Mouse (Mus musculus) gastrocnemius, adult 8-10 months (tissue): ENCODE results near the gene Gins2. TPM values are rescaled to one million over a fixed set of nuclear protein-coding genes. Genes with fewer than 3 reads are reported as not detected.

Experiments used
- DNase-seq, 2 experiments: peaks; one replicate each; pipeline ENCODE4 v3.0.0; 2022; ENCODE audit warnings: low spot score in 2 of 2
- total RNA-seq, 4 experiments: library from RNA; stranded (reverse); gene quantifications; 2 replicates each; pipeline ENCODE4 v1.2.4; 2022

Gene Gins2
- total RNA-seq, 4 experiments from 2014 or later: 0.09 to 0.43 (median 0.36) TPM; not detected in 1

DNA sequence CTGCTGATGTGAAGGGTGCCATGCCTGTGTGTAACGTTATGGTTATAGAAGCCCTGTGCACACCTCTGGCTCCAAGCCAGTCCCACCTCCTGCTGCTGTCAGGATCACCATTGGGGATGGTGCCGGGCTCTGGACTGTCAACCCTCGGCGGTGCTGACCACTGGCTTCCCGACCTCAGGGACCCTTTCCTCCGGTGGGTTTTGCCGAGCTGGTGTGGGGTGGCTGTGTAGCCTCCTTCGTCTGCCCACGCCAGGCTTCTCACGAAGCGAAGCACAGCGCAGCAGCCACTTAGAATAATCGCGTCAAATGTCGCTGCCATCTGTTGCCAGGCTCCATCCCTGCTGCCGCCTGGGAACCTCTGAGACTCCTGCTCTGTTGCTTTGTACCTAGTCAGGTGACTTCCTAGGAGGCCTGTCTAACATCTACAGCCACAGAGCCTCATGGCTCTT lies 40.8 kb downstream of the Gins2 start:
- DNase-seq: no peak

DNA sequence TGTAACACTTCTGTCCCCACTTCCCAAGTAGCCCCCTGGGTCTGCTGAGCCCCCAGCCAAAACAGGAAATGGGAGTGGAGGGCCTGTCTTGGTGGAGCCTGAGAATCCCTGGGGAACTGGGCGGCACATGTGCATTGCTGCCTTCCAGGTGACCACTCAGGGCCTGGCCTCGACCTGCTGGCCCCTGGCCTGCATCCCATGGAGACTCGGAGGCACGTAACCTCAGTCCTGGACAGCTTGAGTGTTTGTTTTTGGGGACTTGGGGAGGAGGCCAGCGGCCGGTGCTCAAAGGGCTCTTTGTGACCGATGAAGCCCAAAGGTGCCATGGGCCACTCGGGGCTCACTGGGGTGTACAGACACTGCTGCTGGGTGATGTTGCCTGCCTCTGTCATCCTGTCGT lies 41.5 kb downstream of the Gins2 start:
- no peak for DNase-seq

DNA sequence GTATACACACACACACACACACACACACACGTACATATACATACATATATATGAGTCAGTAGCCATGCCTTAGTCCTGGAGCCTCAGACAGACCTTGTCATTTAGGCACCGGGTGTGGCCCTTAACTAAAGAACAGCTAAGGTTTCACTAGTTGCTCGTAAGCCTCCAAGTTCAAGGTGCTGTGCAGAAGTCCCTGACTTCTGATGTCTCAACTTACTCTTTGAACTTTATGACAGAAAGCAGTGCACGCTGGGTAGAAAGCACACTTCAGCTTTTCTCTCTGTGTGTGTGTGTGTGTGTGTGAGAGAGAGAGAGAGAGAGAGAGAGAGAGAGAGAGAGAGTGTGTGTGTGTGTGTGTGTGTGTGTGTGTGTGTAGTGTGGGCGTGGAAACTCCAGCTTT lies 44.9 kb downstream of the Gins2 start:
- DNase-seq: no peak

DNA sequence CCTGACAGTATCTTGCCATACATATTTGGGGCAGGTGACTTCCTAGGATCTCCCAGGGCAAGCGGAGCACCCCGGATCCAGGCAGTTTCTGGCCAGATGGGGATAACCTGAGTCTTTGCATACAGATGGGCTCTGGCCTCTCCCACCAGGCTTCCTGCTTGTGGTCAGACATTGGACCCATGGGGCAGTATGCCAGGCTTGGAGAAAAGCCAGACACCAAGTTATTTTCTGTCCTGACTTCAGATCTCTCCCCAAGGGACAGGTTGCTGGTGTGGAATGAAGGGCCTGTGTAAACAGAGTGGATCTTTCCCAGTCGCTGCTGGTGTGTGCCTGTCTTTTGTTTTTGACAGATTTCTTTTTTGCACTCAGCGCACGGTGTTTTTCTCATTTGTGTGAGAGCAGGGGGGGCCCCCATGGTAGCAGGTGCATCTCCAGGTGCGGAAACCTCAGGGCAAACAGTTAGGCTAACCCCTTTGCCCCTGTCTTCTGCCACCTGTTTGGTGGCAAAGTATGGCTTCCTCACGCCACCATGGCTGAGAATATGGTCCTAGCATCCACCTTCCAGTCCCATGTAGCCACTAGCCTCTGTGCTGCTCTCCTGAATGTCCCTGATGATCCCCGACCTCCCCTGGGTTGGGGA lies 45.6 kb downstream of the Gins2 start:
- peak; percentile 76 to 86 for DNase-seq

DNA sequence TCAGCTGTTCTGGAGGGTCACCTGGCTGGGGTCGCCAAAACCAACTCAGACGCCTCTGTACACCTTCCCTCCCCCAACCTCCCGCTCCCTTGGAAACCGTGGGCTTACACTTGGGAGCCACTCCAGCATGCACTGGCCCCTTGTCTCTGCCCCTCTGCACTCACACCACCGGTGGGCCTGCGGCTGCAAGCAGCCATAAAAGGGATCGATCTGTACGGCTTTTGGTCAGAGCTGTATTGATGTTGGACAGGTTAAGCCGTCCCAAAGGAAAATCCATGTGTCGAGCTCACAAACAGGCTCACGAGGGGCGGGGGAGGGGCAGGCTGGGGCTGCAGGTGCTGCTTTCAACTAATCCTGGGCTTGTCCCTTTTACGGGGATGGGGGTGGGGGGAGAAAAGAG lies 46.1 kb downstream of the Gins2 start:
- DNase-seq: no peak

DNA sequence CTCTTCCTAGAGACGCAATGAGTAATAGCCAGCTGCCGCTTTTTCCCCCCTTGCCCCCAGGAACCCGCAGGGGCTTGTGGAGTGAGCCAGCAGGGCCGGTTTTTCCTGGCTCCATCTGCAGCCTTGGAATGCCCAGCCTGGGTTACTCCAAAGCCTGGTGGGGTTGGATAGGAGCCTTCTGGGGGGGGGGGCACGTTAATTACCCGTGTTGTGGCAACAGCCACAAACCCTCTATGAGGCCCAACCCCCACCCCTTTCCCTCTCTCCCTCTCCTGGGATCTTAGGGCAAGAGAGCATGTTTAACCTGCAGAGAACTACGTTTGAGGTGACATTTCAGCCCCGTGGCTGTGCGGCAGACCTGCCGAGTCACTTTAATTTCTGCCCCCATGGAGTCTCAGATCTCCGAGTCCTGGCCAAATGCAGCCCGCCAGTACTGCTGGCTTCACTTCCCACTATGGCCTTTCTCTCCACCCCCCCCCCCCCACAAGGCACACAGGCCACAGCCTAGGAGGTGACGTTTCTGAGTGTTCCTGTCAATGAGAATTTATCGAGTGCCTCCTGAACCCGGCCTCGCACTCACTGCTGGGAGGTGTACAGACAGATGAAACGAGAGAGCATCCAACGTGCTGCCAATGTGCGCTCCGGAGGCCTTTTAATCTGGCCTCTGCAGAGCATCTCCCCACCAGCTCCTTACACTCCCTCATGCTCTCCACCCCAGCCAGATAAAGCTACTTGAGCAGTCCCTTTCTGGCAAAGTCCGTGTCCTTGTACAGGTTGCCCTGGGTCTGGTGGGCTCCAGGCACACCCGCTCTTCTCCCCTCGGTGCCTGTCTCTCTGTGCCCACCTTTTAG lies 49.1 kb downstream of the Gins2 start:
- peak; percentile 58 to 71 for DNase-seq

DNA sequence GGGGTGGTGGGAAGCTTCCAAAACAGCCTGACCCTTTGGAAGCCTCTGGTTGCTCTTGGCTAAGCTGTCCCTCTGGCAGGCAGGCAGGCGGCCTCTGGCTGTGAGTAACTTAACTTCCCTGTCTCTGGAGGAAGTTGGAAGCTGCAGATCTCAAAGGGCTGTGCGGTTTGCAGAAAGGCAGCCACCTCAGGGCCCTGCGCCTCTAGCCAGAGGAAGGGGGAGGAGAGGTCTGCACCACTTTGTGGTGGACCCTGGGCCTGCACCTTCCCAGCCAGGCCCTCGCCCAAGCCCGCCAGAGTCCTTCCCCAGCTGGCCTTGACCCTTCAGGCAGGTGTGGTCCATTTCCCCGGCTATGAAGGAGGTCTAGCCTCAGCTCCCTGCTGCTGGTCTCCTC lies 49.7 kb downstream of the Gins2 start:
- DNase-seq: peak in 1 of 2 experiments; percentile 47

DNA sequence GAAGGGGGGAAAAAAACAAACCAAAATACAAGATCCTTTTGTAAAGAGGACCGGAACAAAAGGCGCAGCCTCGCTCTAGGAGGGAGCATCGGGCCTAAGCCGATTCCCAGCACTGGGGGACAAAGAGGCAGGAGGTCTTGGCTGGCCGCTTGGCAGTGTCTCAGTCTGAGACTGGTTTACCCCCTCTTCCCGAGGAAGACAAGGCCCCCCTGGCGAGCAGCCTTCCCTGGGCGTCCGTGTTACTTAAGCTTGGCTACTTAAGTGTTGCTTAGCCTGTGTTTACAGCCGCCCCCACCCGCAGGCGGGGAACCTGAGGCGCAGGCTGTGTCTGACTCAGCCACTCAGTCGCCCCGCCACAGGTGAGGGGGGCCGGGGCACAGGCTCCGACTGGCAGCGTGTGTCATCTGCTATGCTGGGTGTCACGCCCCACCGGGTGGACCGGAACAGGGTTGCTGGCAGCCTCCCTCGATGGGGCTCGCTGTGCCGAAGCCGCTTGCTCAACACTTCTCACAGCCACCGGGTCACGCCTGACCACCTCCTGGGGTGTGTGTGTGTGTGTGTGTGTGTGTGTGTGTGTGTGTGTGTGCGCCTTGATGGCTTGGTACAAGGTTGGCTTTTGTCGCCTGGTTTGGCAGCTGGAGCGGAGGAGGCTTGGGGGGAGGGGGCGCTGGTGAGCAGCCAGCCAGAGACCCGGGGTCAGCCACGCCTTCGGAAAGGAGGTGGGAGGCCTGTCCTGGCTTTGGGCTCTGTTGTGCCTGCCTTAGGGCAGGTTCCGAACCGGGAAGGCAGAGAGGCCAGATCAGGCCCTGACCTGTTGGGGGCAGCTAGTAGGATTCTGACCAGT lies 50.5 kb downstream of the Gins2 start:
- DNase-seq: peak; percentile 86 to 90

DNA sequence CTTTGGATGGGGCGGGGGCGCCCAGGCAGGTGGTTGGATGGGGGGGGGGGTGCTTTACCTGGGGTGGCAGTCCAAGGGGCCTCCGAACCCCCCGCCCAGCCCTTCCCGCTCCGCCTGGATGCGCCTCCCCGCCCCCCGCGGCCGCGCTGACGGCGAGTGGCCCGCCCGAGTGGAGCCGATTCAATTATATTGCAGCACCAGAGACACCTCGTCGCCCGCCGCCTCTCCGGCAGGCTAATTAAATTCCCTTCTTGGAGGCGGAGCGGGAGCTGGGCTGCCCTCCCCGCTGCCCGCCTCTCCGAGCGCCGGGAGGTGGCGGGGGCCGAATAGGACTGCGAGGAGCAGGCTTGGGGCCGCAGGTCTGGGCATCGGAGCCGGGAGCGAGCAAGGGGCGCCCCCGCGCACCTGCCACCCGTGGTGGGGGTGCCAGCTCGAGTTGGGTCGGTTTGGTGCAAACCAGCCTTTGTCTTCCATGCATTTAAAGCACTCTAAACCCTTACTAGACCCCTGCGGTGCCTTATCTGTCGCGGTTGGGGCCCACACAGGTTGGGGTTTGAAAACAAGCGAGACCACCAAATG lies 51.2 kb downstream of the Gins2 start:
- peak; percentile 45 to 68 for DNase-seq

DNA sequence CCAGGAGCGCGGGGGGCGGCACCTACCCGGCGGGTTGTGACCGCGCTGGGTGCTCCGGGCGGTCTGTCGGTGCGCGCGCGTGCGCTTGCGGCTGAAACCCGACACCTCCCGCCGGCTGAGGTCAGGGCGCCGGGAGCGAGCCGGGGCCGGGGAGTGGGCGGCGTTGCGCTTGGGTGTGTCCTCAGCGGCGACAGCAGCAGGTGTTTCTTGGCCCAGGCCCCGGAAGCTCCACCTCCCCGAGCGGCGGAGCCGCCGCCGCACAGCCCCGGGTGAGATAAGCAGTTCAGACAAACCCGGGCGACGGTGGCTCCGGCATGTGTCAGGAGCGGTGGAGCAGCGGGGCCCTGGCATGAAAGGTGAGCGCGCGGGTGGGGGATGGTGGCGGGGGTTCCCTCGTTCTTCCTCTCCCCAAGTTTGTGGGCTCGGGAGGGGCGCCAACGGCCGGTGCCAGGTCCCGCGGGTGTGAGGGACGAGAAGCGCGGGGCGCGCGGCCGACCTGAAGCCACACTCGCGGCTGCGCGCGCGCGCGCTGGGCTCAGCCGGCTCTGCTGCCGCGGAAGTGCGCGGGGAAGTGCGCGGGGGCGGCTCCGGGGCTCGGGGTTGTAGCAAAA lies 51.8 kb downstream of the Gins2 start:
- peak; percentile 81 to 89 for DNase-seq

DNA sequence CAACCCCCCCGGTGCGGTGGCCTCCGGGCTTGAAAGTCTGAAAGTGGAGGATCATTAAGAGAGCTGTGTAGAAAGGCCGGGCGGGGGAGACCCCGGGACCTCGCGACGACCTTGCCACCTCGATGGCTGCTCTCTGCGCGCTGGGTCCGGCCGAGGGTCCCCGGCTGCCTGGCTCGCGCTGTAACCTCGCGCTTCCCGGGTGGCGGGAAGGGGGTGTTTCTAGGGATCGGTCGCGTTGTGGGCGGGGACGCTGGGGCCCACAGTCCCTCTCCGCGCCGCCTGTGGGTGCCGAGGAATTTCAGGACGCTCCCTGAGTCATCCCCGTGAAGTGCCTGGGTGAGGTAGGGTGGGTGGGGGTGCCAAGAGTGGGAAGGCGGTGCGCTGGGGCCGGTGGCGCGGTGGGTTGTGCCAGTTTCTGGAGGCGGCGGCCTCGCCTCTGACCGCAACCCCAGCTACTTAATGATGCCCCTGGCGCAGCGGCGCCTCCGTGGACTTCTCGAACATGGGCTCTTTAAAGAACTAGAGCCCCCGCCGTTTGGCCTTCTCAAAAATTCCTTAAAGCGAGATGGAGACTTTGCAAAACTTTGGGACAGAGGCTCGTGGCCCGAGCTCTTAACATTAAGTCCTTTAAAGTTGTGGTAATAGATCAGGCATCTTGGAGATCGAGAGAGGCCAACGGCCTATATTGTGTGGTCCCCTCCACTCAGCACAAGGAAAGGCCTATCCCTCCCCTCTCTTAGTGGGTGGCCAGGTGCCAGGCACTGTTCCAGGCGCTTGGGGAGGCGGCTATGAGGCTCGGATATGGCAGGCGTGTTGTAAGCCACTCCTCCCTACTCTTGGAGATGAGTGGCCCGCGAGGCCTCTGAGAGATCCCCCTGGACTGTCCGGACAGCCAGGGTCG lies 52.5 kb downstream of the Gins2 start:
- DNase-seq: no peak

DNA sequence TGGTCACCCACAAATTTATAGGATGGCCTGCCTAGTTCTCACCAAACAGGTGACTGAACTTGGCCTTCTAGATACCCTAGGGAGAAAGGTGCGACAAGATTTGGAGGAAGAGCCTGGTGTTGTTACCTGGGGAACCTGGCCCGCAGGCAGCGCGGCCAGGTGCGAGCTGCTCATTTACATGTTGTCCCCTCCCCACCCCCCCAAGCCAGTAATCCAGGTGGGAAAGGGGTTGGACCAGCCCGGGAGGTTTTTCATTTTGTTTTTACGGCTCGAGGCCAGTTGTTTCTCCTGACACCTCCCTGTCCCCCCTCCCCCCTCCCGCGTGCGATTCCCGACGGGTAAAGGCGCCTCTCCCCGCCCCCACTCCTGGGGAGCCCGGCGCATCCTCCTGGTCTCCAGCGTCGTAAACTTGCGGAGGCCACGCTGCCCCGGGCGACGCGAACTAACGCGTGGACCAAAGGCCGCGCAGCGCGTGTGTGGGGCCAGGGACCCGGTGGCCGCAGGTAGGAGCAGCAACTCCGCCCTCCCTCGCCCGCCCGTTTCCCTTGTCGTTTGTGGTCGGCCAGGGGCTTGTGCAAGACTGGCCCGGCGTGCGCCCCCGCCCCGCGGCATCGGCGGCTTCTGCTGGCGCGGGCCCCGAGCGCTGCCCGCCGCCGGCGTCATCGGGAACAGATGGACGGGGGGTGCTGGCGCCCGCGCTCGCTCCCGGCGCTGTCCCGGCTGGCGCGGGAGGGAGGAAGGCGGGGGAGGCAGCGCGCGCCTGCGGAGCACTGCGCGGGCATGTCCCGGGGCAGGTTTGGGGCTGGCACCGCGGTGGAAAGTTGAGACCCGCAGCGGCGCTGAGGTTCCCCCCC lies 53.4 kb downstream of the Gins2 start:
- peak; percentile 54 to 69 for DNase-seq

DNA sequence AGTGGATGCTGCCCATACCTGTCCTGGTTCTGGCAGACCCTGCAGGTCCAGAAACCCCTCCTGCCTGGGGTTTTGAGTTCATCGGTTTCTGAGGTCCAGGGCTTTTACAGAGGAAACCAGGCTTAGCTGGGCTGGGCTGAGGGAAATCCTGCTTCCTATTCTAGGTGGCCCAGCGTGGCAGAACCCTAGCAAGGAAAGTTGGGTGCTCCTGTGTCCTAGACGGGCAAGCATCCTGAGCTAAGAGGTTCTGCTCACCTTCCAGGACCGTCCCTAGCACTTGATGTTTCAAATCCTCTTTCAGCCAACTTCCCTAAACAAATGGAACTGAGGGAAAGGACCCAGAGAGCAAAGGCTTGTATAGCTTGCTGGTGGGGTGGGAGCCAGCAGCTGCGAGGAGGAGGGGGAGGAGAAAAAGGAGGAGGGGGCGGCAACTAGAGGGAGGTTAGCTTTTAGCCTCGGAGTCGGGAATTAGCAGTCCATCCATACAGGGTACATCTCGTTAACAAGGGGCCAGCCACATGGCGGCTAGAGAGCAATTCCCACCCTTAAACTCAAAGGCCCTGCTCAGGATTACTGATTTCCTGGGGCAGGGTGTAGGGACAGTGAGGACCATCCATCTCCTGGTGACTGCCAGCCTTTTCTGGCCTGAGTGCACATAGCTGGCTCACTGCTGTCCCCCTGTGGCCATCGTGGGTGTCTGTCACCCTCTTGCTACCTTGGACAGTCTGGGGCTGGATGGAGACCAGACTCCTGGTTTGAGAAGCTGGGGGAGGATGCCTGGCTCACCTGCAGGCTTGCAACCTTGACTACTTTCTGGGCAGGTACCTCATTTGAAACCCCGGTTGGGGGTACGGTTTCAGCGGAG lies 54.4 kb downstream of the Gins2 start:
- peak; percentile 67 to 77 for DNase-seq

DNA sequence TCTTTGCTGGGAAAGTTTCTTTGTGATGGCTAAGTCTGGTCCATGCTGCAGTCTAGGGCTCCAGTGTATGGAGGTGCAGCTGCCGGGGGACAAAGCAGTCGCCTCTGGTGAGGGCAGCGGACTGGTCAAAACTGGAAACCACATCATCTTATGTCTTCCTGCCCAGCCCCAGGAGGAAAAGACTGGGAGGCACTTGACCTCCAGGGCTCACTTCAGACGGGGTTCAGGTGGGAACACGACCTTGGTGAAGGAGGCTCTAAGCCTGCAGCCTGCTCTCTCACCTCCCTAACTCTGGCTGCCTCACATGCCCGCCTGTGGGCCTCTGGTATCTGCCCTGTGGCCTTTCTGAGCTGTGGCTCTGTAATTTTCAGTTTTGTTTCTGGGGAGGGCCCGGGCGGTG lies 55.0 kb downstream of the Gins2 start:
- no peak for DNase-seq

DNA sequence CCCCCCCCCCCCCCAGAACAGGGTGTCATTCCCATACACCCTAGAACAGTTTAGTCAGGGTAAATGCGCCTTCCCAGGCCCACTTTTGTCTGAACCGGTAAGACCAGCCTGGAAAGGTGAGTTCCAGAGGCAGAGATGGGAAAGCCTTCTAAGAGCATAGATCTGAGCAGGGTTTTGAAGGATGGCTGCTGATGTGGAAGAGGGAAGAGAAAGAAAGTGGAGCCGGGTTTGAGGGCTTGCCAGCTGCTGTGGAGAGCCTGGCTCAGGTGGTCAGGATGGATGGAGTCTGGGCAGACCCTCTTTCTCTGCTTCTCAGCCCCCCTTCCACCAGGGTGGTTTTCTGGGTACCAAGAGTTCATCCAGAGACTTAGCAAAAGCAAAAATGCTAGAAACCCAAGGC lies 55.7 kb downstream of the Gins2 start:
- no peak for DNase-seq

DNA sequence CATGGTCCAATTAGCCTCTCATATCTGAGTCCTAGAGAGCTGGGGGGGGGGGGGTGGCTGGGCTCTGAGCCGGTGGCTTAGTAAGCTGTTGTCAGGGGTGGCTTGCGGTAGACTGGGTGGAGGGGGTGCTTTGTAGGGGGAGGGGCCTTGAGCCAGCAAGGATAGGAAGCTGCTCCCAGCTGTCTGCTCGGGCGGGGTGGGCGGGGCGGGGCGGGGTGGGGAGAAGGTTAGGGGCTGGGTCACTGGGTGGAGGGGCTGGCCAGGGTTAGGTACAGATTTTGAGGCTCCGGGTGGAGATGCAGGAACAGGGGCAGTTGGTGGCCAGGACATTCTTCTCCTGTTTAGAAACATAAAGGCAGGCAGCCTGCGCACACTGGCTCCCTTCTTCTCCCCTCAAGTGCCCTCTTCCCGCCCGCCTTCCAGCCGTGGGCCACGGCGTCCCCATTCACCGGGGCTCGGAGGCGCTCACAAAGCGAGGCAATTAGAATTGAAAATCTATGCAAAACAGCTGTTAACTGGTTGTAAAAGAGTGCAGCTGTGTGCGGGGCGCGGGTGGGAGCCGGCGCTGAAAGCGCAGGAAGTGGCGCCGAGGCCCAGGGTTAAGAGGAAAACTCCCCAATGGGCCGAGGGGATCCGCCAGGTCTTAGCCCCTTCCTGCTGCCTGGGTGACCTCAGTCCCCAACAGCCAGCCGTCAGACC lies 56.4 kb downstream of the Gins2 start:
- DNase-seq: no peak

DNA sequence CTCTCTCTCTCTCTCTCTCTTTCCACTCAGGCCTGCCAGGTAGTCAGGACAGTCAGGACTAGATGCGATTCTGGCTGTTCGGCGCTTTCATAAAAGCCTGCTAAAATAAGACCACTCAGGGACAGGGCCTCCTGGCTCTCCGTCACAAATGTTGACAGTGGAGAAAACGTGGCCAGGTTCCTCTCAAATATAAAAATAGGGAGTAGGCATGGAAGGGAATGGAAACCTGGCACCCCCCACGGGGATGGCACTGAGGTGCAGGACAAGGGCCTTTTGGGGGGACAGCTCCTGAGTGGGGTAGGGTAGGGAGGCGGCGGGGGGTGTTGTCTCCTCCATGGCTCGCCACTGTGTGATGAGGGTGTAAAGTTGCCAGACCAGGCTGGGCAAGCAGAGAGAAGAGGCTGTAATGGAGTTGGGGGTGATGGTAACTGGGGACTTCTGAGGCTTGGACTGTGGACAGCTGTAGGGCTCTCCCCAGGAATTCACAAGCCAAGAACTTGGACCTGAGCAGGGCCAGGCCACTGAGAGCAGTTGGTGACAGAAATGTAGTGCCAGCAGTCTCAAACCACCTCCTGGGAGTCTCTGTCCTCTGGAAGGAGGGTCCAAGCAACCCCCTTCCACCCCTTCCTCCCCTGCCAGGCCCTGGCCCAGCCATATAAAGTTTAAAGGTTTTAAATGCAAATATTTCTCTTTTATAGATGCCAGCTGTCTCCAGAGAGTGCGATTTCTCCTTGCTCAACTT lies 57.2 kb downstream of the Gins2 start:
- DNase-seq: no peak
